Mouse (Mus musculus): ENCODE results near the gene Tmem159. TPM values are rescaled to one million over a fixed set of nuclear protein-coding genes. Genes with fewer than 3 reads are reported as not detected.

Tmem159 gene
- total and polyA plus RNA-seq, 3 experiments: not detected

DNA sequence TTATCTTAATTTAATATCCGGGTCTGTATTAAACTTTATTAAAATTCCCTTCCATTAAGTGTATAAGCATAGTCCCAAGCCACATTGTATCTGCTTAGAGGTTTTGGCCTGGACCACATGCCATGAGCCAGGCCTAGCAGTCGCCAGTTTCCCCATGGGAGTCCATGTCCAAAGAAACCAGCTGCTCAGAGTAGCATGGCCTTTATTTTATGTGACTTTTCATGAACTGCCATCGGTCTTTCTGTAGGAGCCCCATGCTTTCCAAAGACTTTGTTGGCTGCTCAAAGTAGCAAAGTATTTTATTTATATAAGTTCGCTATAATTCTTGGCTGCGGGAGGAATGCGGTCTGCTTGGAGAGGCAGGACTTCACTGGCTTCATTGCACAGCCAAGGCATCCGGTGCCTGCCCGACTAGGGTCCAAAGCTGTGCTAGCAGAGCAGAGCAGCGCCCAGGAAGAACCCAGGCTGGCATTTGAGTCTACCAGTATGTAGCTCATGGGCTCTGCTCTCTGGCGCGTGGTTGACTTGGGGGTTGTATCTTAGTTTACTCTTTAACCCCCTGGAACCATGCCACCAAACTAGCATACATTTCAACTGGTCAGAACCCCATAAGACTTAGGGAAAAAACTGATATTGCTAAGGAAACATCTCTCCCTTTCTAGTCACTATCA, 61.6 kb downstream of the Tmem159 start:
- no peak for TF ChIP-seq GATA1 (IDR thresholded peaks at IDR 0.05; ENCODE audit: low read depth, low read length)
- TF ChIP-seq MAZ (IDR thresholded peaks at IDR 0.05; ENCODE audit: low read depth, low read length): no peak
- TF ChIP-seq SMC3 (IDR thresholded peaks at IDR 0.05; ENCODE audit: low read depth, low read length): no peak
- no peak for TF ChIP-seq MEF2A (IDR thresholded peaks at IDR 0.05; ENCODE audit: extremely low read depth, insufficient replicate concordance, low read depth, low read length, poor library complexity, severe bottlenecking)
- TF ChIP-seq POLR2AphosphoS2 (IDR thresholded peaks at IDR 0.05; ENCODE audit: low read length): no peak
- TF ChIP-seq E2F4 (IDR thresholded peaks at IDR 0.05; ENCODE audit: borderline replicate concordance, low read depth, low read length): no peak
- no peak for TF ChIP-seq ZMIZ1 (IDR thresholded peaks at IDR 0.05; ENCODE audit: low read depth, low read length)
- TF ChIP-seq RAD21 (IDR thresholded peaks at IDR 0.05; ENCODE audit: low read depth, low read length): no peak
- TF ChIP-seq POLR2A (IDR thresholded peaks at IDR 0.05; ENCODE audit: control insufficient read depth in 1 of 2, insufficient read depth in 1 of 2, low read depth in 1 of 2, low read length in 2 of 2, poor library complexity in 1 of 2): no peak
- TF ChIP-seq TBP (IDR thresholded peaks at IDR 0.05; ENCODE audit: low read depth, low read length): no peak
- TF ChIP-seq TCF12 (IDR thresholded peaks at IDR 0.05; ENCODE audit: low read depth, low read length): no peak
- no peak for TF ChIP-seq MAFK (IDR thresholded peaks at IDR 0.05; ENCODE audit: borderline replicate concordance, low read depth, low read length)
- Histone ChIP-seq H3K9ac (ENCODE audit: control insufficient read depth, low read depth, low read length, poor library complexity, severe bottlenecking) (no peak overlapping the region), H3K36me3 (ENCODE audit: control insufficient read depth in 1 of 2, insufficient read depth in 2 of 2, low read length in 2 of 2) (no peaks in the 10 kb centered on the region), H3K27ac (ENCODE audit: control insufficient read depth, low read depth, low read length) (no peak overlapping the region), H3K27me3 (ENCODE audit: control insufficient read depth in 1 of 2, insufficient read depth in 2 of 2, low read length in 2 of 2) (no peaks in the 10 kb centered on the region), H3K79me2 (ENCODE audit: control insufficient read depth, insufficient read depth, low read length, poor library complexity) (no peaks in the 10 kb centered on the region), H3K4me3 (ENCODE audit: control insufficient read depth in 1 of 2, insufficient read depth in 1 of 2, low read depth in 2 of 2, low read length in 2 of 2) (no peak overlapping the region), H3K9me3 (replicated peaks; ENCODE audit: insufficient read depth, low read length) (no peaks in the 10 kb centered on the region), H3K4me1 (ENCODE audit: control insufficient read depth in 1 of 2, insufficient read depth in 2 of 2, low read length in 2 of 2) (no peaks in the 10 kb centered on the region)
- DNase-seq (ENCODE audit: low read depth, low spot score): no peak

Other genes with a start within 250 kb of the Tmem159 start
- gene Lyrm1, start 206.5 kb upstream of the Tmem159 start, total RNA-seq (2012; rRNA removed): 2.1 and 4.0 TPM in 2 replicates
- 1 to 10 TPM in 1 of 2 experiments, not detected in 1; 4.4 TPM for gene Lyrm1, start 206.5 kb upstream of the Tmem159 start, polyA plus RNA-seq (2012; ENCODE audit: insufficient read depth in 1 of 2, insufficient read length in 2 of 2, low read depth in 1 of 2, low replicate concordance in 2 of 2, missing spikeins in 1 of 2)
- 2.5 and 3.3 TPM in 2 replicates for gene Dcun1d3, start 206.1 kb upstream of the Tmem159 start, total RNA-seq (2012; rRNA removed)
- gene Dcun1d3, start 206.1 kb upstream of the Tmem159 start, polyA plus RNA-seq (2012; ENCODE audit: insufficient read depth in 1 of 2, insufficient read length in 2 of 2, low read depth in 1 of 2, low replicate concordance in 2 of 2, missing spikeins in 1 of 2): 1 to 10 TPM in 1 of 2 experiments, not detected in 1; 5.6 TPM
- gene Dnah3, start 7.1 kb upstream of the Tmem159 start, total RNA-seq (2012; rRNA removed): not detected in 2 replicates
- not detected for gene Dnah3, start 7.1 kb upstream of the Tmem159 start, polyA plus RNA-seq (2012; ENCODE audit: insufficient read depth in 1 of 2, insufficient read length in 2 of 2, low read depth in 1 of 2, low replicate concordance in 2 of 2, missing spikeins in 1 of 2)
- gene Zp2, start 42.9 kb downstream of the Tmem159 start, total RNA-seq (2012; rRNA removed): not detected in 2 replicates
- gene Zp2, start 42.9 kb downstream of the Tmem159 start, polyA plus RNA-seq (2012; ENCODE audit: insufficient read depth in 1 of 2, insufficient read length in 2 of 2, low read depth in 1 of 2, low replicate concordance in 2 of 2, missing spikeins in 1 of 2): not detected
- not detected in 2 replicates for gene Anks4b, start 71.5 kb downstream of the Tmem159 start, total RNA-seq (2012; rRNA removed)
- not detected for gene Anks4b, start 71.5 kb downstream of the Tmem159 start, polyA plus RNA-seq (2012; ENCODE audit: insufficient read depth in 1 of 2, insufficient read length in 2 of 2, low read depth in 1 of 2, low replicate concordance in 2 of 2, missing spikeins in 1 of 2)
- gene Crym, start 99.8 kb downstream of the Tmem159 start, total RNA-seq (2012; rRNA removed): not detected in 2 replicates
- gene Crym, start 99.8 kb downstream of the Tmem159 start, polyA plus RNA-seq (2012; ENCODE audit: insufficient read depth in 1 of 2, insufficient read length in 2 of 2, low read depth in 1 of 2, low replicate concordance in 2 of 2, missing spikeins in 1 of 2): not detected
- gene Abca14, start 101.6 kb downstream of the Tmem159 start, total RNA-seq (2012; rRNA removed): not detected in 2 replicates
- not detected for gene Abca14, start 101.6 kb downstream of the Tmem159 start, polyA plus RNA-seq (2012; ENCODE audit: insufficient read depth in 1 of 2, insufficient read length in 2 of 2, low read depth in 1 of 2, low replicate concordance in 2 of 2, missing spikeins in 1 of 2)
- not detected in 2 replicates for gene Abca15, start 226.3 kb downstream of the Tmem159 start, total RNA-seq (2012; rRNA removed)
- gene Abca15, start 226.3 kb downstream of the Tmem159 start, polyA plus RNA-seq (2012; ENCODE audit: insufficient read depth in 1 of 2, insufficient read length in 2 of 2, low read depth in 1 of 2, low replicate concordance in 2 of 2, missing spikeins in 1 of 2): not detected